Mouse (Mus musculus) kidney, adult 8-10 months (tissue): Measurements from ENCODE around the gene Phc2.

Experiments used
- DNase-seq, 2 experiments: peaks; one replicate each; pipeline ENCODE4 v3.0.0; 2022

Phc2 gene

GRCm38 (mm10) chr4:128693207-128693606 lies 38.7 kb downstream of the Phc2 start:
- no peak for DNase-seq

GRCm38 (mm10) chr4:128694315-128694714 lies 39.8 kb downstream of the Phc2 start:
- DNase-seq = no peak

GRCm38 (mm10) chr4:128695149-128695548 lies 40.6 kb downstream of the Phc2 start:
- DNase-seq = no peak

GRCm38 (mm10) chr4:128698011-128698861 lies 43.7 kb downstream of the Phc2 start:
- peak; percentile 21 to 43 for DNase-seq

- DNase-seq = no peak
Measured at GRCm38 (mm10) chr4:128699916-128700315, 45.4 kb downstream of the Phc2 start.

GRCm38 (mm10) chr4:128700543-128700942 lies 46.0 kb downstream of the Phc2 start:
- no peak for DNase-seq

GRCm38 (mm10) chr4:128705138-128705720 lies 50.7 kb downstream of the Phc2 start:
- DNase-seq = no peak

GRCm38 (mm10) chr4:128706626-128707025 lies 52.1 kb downstream of the Phc2 start:
- no peak for DNase-seq

GRCm38 (mm10) chr4:128707384-128707783 lies 52.9 kb downstream of the Phc2 start:
- no peak for DNase-seq

- no peak for DNase-seq
Measured at GRCm38 (mm10) chr4:128709061-128709780, 54.7 kb downstream of the Phc2 start.

- no peak for DNase-seq
Measured at GRCm38 (mm10) chr4:128709781-128710166, 55.3 kb downstream of the Phc2 start.

GRCm38 (mm10) chr4:128710286-128710685 lies 55.8 kb downstream of the Phc2 start:
- DNase-seq = no peak

- no peak for DNase-seq
Measured at GRCm38 (mm10) chr4:128710800-128711199, 56.3 kb downstream of the Phc2 start.

GRCm38 (mm10) chr4:128711455-128712135 lies 57.1 kb downstream of the Phc2 start:
- peak; percentile 89 to 92 for DNase-seq

- DNase-seq = no peak
Measured at GRCm38 (mm10) chr4:128712136-128712655, 57.7 kb downstream of the Phc2 start.

- DNase-seq = no peak
Measured at GRCm38 (mm10) chr4:128712941-128713340, 58.4 kb downstream of the Phc2 start.

GRCm38 (mm10) chr4:128715241-128716204 lies 61.0 kb downstream of the Phc2 start:
- DNase-seq = no peak

GRCm38 (mm10) chr4:128716279-128716678 lies 61.8 kb downstream of the Phc2 start:
- no peak for DNase-seq

GRCm38 (mm10) chr4:128716731-128717130 lies 62.2 kb downstream of the Phc2 start:
- no peak for DNase-seq

GRCm38 (mm10) chr4:128720110-128720509 lies 65.6 kb downstream of the Phc2 start:
- DNase-seq = peak; percentile 55 to 59

- no peak for DNase-seq
Measured at GRCm38 (mm10) chr4:128721061-128721648, 66.7 kb downstream of the Phc2 start.
